Mouse (Mus musculus): Measurements from ENCODE around the gene Os9.

DNA sequence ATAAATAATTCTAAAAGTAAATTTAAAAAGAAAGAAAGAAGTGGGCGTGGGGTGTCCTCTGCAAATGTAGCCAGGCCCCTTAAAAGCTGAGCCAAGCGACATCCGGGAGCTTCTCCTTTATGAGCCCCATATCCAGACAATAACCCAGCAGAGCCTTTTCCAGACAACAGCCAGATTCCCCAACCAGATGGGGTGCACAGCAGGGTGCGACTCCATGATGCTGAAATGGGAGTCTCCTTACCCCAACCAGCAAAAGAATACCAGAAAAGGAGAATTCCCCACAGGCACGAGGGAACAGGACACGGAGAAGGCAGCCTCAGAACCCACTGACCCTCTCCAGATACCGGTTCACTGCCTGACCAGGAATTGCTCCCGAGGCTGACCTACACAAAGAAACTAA lies 22.3 kb upstream of the Os9 start:
- no peak for TF ChIP-seq CTCF (IDR thresholded peaks at IDR 0.05; ENCODE audit: low read depth)
- TF ChIP-seq EP300 (IDR thresholded peaks at IDR 0.05; ENCODE audit: low read depth): no peak
